Mouse (Mus musculus) liver, embryonic 14.5 days (tissue): ENCODE data around the gene Flt3l.

ENCODE experiments used
- CTCF ChIP-seq: IDR thresholded peaks from 2 replicates; pipeline ENCODE4 v1.5.1; 2016; ENCODE audit warnings: antibody characterized with exemption, low read depth, control low read depth
- EP300 ChIP-seq: IDR thresholded peaks from 2 replicates; pipeline ENCODE4 v1.6.1; 2016; ENCODE audit warnings: antibody characterized with exemption, low read depth

- no peak for TF ChIP-seq EP300
- no peak for TF ChIP-seq CTCF
Observed at GRCm38 (mm10) chr7:45100046-45100445, 36.2 kb downstream of the Flt3l start.
